Mouse (Mus musculus) kidney, embryonic 15.5 days (tissue): ENCODE measurements at regions not wholly inside any gene's neighbourhood (a gene's known extent, or its start where the extent isn't known, plus 50 kb on each side); places are given as distances from the start of the nearest gene placed in this dataset.
A peak's percentile ranks its signal among the peaks of the same experiment; 100 is the strongest.

ENCODE experiments used
- ATAC-seq: fragments of 200-750 bp; cut with Nextera tagmentation; replicated peaks from 2 replicates; pipeline ENCODE4 v1.8.0; 2017; ENCODE audit warnings: moderate TSS enrichment; ENCODE audit not compliant: low FRiP score
- H3K27ac ChIP-seq: fragments of 300-500 bp; sonication (generic); 2 replicates; pipeline ENCODE4 v1.5.1; 2015; ENCODE audit warnings: mild to moderate bottlenecking, inconsistent platforms
- H3K27me3 ChIP-seq: fragments of 300-500 bp; sonication (generic); 2 replicates; pipeline ENCODE4 v1.6.1; 2015; ENCODE audit warnings: inconsistent platforms
- H3K36me3 ChIP-seq: fragments of 300-500 bp; sonication (generic); 2 replicates; pipeline ENCODE4 v1.6.1; 2015; ENCODE audit warnings: inconsistent platforms
- H3K4me1 ChIP-seq: fragments of 300-500 bp; sonication (generic); 2 replicates; pipeline ENCODE4 v1.6.1; 2015; ENCODE audit warnings: inconsistent platforms
- H3K4me2 ChIP-seq: fragments of 300-500 bp; sonication (generic); 2 replicates; pipeline ENCODE4 v1.6.1; 2015; ENCODE audit warnings: moderate library complexity, mild to moderate bottlenecking, inconsistent platforms
- H3K4me3 ChIP-seq: fragments of 300-500 bp; sonication (generic); replicated peaks from 2 replicates; pipeline ENCODE4 v1.5.1; 2015; ENCODE audit warnings: mild to moderate bottlenecking, inconsistent platforms
- H3K9ac ChIP-seq: fragments of 300-500 bp; sonication (generic); 2 replicates; pipeline ENCODE4 v1.6.1; 2015; ENCODE audit warnings: mild to moderate bottlenecking, inconsistent platforms
- H3K9me3 ChIP-seq: fragments of 300-500 bp; sonication (generic); replicated peaks from 2 replicates; pipeline ENCODE4 v1.6.1; 2016; ENCODE audit warnings: inconsistent platforms
- WGBS: fragments of 180-500 bp; shearing (Covaris S2); methylation state at CpG from one replicate; pipeline ENCODE4 v1.1.7; 2015; ENCODE audit warnings: mixed read lengths; 5-methylcytosine and 5-hydroxymethylcytosine counted together

- Histone ChIP-seq H3K36me3 (no peaks in the 10 kb centered on the region), H3K27ac (no peak overlapping the region), H3K27me3 (peaks cover 9% of the 10 kb centered on the region), H3K4me3 (no peak overlapping the region), H3K4me2 (no peak overlapping the region), H3K4me1 (peaks cover 18% of the 10 kb centered on the region), H3K9me3 (no peaks in the 10 kb centered on the region), H3K9ac (no peak overlapping the region)
- ATAC-seq, result peak; percentile 76
- 53% methylated on average over 17 of the region's 17 CpGs for WGBS
Measured at GRCm38 (mm10) chr9:47357756-47358399, 172.1 kb upstream of the Cadm1 start.

DNA sequence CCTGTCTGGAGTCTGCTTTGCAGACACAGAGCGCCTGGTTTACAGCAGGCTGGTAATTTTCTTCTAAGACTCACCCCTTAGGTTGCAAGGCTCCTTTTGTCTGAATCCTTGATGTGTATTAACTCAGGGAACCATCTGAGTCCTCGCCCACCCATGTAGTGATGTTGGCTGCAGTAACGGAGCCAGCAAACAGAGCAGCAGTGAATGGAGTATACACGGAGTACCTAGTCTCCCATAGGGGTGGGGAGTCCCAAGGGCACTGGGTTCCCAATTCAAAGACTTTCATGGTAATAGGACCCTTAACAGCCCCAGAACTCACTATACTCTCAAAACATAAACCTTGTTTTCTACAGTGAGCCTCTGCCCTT lies 171.6 kb upstream of the Cadm1 start:
- H3K9me3 ChIP-seq, result no peaks in the 10 kb centered on the region
- peaks cover 18% of the 10 kb centered on the region for H3K4me1 ChIP-seq
- 73% methylated on average over 4 of the region's 4 CpGs for WGBS
- no peak overlapping the region for H3K27ac ChIP-seq
- 0 out of 2 replicates have a peak, but pooled peaks have one; percentile 15 for ATAC-seq
- peaks cover 13% of the 10 kb centered on the region for H3K27me3 ChIP-seq
- H3K4me2 ChIP-seq, result no peak overlapping the region
- no peak overlapping the region for H3K9ac ChIP-seq
- no peak overlapping the region for H3K4me3 ChIP-seq
- H3K36me3 ChIP-seq, result no peaks in the 10 kb centered on the region

DNA sequence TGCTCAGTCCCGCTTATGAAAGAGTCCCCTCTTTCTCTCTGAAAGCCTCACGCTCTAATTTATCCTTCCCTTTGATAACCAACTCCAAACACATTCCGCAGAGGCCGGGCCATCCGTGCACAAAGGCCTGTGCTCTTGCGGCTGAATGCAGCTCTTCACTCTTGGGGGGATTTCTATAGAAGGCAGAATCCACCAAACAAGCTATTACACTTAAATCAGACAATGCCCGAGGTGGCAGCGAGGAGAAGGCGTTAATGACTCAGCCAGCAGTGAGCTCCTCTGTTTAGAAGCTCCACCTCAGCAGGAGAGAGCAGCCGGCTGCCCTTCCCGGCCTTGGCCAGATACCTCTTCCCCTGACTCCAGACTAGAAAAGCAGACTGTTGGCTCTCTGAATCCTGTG lies 166.9 kb upstream of the Cadm1 start:
- Histone ChIP-seq H3K27ac (no peak overlapping the region), H3K4me3 (no peak overlapping the region), H3K4me1 (peaks cover 22% of the 10 kb centered on the region), H3K4me2 (no peak overlapping the region), H3K9ac (no peak overlapping the region), H3K9me3 (no peaks in the 10 kb centered on the region), H3K36me3 (no peaks in the 10 kb centered on the region), H3K27me3 (peaks cover 48% of the 10 kb centered on the region)
- WGBS, result 36% methylated on average over 11 of the region's 11 CpGs
- ATAC-seq, result no peak

DNA sequence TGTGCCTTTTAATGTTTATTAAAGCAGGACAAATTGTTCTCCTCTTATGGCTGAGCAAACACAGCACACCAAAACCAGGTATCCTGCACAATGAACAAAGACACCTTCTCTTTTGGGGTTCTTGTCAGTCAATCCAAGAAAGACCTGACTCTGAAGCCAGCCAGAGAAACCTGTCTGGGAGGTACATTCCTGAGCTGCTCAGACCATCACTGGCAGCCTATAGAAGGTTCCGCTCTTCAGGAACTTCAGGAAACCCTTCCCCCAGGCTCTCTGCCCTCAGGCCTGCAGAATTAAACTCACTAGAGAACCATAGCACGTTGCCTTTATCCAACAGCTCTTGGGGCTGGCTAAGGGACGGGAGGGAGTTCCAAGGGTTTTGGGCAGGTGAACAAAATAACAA lies 165.2 kb upstream of the Cadm1 start:
- Histone ChIP-seq H3K27ac (no peak overlapping the region), H3K4me2 (no peak overlapping the region), H3K27me3 (peaks cover 59% of the 10 kb centered on the region), H3K9me3 (no peaks in the 10 kb centered on the region), H3K9ac (no peak overlapping the region), H3K4me1 (peaks cover 23% of the 10 kb centered on the region), H3K4me3 (no peak overlapping the region), H3K36me3 (no peaks in the 10 kb centered on the region)
- WGBS, result 69% methylated on average over 3 of the region's 3 CpGs
- no peak for ATAC-seq

DNA sequence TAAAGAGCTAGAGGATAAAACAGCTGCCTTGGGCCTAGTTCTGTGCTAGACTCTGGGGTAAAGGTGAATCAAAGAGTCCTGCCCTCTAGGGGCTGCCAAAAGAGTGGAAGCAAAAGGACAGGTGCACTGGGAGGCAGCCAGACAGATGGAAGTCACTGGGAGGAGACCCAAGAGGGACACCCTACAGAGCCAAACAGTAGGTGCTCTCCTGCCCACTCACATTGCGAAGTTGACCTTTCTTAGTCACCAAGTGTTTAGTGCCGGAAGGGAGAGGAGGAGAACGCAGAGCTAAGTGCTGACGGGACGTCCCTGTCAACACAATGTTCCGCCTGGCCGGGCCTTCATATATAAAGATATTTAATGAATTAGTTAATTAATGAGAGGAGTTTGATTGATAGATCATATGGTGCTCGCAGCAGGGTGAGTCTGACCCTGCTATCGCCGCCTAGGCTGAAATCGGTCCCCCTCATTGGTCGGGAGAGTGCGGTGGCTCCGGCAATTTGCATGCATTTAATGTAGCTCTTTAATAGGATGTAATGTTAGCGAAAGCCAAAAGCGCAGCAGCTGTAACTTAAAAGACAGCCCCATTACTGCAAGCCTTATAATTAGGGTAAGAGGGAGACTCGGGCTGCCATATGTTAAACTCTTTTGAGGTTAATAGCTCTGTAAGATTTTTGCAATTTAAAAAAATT lies 162.6 kb upstream of the Cadm1 start:
- no peak for ATAC-seq
- Histone ChIP-seq H3K4me3 (peak overlapping the region; percentile 36), H3K4me1 (peaks cover 23% of the 10 kb centered on the region), H3K9ac (0 out of 2 replicates have a peak overlapping the region, but pooled peaks have one; percentile 41), H3K9me3 (no peaks in the 10 kb centered on the region), H3K27me3 (peaks cover 54% of the 10 kb centered on the region), H3K36me3 (no peaks in the 10 kb centered on the region), H3K27ac (no peak overlapping the region), H3K4me2 (peak overlapping the region; percentile 73)
- 15% methylated on average over 17 of the region's 17 CpGs for WGBS

GRCm38 (mm10) chr9:47368015-47368901 lies 161.7 kb upstream of the Cadm1 start:
- peak overlapping the region; percentile 36 for H3K4me3 ChIP-seq
- ATAC-seq, result peak; percentile 65
- H3K36me3 ChIP-seq, result no peaks in the 10 kb centered on the region
- H3K4me2 ChIP-seq, result peak overlapping the region; percentile 73
- WGBS, result 6% methylated on average over 31 of the region's 31 CpGs
- H3K4me1 ChIP-seq, result peaks cover 17% of the 10 kb centered on the region
- peaks cover 46% of the 10 kb centered on the region for H3K27me3 ChIP-seq
- H3K9ac ChIP-seq, result peak overlapping the region; percentile 41; the same call in 1 of the 2 replicates
- no peaks in the 10 kb centered on the region for H3K9me3 ChIP-seq
- H3K27ac ChIP-seq, result no peak overlapping the region

GRCm38 (mm10) chr9:47372296-47372695 lies 157.7 kb upstream of the Cadm1 start:
- H3K36me3 ChIP-seq, result no peaks in the 10 kb centered on the region
- H3K9ac ChIP-seq, result no peak overlapping the region
- no peak overlapping the region for H3K4me2 ChIP-seq
- peaks cover 18% of the 10 kb centered on the region for H3K27me3 ChIP-seq
- no peak overlapping the region for H3K4me3 ChIP-seq
- 79% methylated on average over 7 of the region's 7 CpGs for WGBS
- H3K4me1 ChIP-seq, result peaks cover 15% of the 10 kb centered on the region
- no peak for ATAC-seq
- H3K9me3 ChIP-seq, result no peaks in the 10 kb centered on the region
- H3K27ac ChIP-seq, result no peak overlapping the region

DNA sequence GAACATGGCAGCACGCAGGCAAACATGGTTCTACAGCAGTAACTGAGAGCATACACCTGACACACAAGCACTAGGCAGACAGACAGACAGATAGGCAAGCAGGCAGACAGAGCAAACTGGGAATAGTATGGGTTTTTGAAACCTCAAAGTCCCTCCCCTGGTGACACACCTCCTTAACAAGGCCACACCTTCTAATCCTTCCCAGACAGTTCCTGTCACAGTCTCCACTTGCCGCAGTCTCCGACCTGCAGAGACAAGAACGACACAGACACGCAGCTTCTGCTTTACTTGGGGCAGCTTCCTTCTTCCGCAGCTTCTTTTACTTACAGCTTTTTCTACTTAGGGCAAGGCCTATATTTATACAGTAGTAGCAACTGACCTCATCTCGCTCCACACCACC lies 155.9 kb upstream of the Cadm1 start:
- WGBS, result 98% methylated on average over 7 of the region's 7 CpGs
- no peaks in the 10 kb centered on the region for H3K9me3 ChIP-seq
- H3K9ac ChIP-seq, result no peak overlapping the region
- H3K4me2 ChIP-seq, result no peak overlapping the region
- no peak overlapping the region for H3K27ac ChIP-seq
- H3K36me3 ChIP-seq, result no peaks in the 10 kb centered on the region
- H3K4me1 ChIP-seq, result no peaks in the 10 kb centered on the region
- ATAC-seq, result no peak
- H3K4me3 ChIP-seq, result no peak overlapping the region
- peaks cover 4% of the 10 kb centered on the region; the same call in 1 of the 2 replicates for H3K27me3 ChIP-seq

DNA sequence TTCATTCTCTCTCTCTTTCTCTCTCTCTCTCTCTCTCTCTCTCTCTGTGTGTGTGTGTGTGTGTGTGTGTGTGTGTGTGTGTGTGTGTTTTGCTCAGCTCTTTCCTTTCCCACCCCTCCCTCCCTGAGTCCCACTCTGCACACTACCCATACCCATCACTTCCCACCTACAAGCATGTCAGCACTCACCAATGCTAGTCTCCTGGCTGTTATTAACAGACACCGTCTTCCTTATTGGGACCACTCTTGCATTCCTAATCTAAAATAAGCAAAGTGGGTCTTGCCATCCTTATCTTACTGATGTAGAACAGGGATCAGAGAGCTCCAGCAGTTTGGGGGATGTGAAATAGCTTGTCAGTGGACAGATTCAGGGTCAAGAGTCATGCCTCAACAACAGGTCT lies 153.3 kb upstream of the Cadm1 start:
- Histone ChIP-seq H3K4me1 (no peaks in the 10 kb centered on the region), H3K36me3 (no peaks in the 10 kb centered on the region), H3K27me3 (0 out of 2 replicates have a peak, but pooled peaks cover 8% of the 10 kb centered on the region), H3K9ac (no peak overlapping the region), H3K4me3 (no peak overlapping the region), H3K9me3 (no peaks in the 10 kb centered on the region), H3K27ac (no peak overlapping the region), H3K4me2 (no peak overlapping the region)
- ATAC-seq, result no peak
- 81% methylated on average over 1 of the region's 1 CpGs for WGBS

DNA sequence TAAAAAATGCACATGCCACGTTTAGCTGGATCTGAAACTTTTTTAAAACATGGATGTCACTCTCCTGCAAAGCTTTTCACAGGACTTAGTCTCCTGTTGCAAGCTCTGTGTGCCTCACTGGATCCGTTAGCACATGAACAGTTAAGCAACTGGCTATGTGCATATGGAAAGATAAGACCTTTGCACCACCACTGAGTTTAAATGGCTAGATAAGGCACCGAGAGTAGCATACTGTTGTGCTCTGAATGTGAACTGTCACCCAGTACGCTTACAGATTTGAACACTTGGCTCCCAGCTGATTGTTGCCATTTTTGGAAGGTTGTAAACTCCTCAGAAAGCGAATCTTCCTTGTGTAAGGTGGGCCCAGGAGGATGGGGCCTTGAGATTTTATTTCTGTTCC lies 151.4 kb upstream of the Cadm1 start:
- 81% methylated on average over 5 of the region's 5 CpGs for WGBS
- H3K27me3 ChIP-seq, result 0 out of 2 replicates have a peak, but pooled peaks cover 8% of the 10 kb centered on the region
- ATAC-seq, result no peak
- no peak overlapping the region for H3K4me2 ChIP-seq
- H3K27ac ChIP-seq, result no peak overlapping the region
- no peaks in the 10 kb centered on the region for H3K36me3 ChIP-seq
- H3K4me3 ChIP-seq, result no peak overlapping the region
- H3K9ac ChIP-seq, result no peak overlapping the region
- no peaks in the 10 kb centered on the region for H3K9me3 ChIP-seq
- no peaks in the 10 kb centered on the region for H3K4me1 ChIP-seq

GRCm38 (mm10) chr9:47380361-47380760 lies 149.6 kb upstream of the Cadm1 start:
- Histone ChIP-seq H3K4me1 (peaks cover 13% of the 10 kb centered on the region), H3K27ac (no peak overlapping the region), H3K9me3 (no peaks in the 10 kb centered on the region), H3K27me3 (0 out of 2 replicates have a peak, but pooled peaks cover 8% of the 10 kb centered on the region), H3K4me3 (no peak overlapping the region), H3K9ac (no peak overlapping the region), H3K36me3 (no peaks in the 10 kb centered on the region), H3K4me2 (no peak overlapping the region)
- no peak for ATAC-seq
- 60% methylated on average over 7 of the region's 7 CpGs for WGBS
